Mouse (Mus musculus): ENCODE results near the gene Try10.
"Not testable (repeated sequence)": the region's sequence is repeated elsewhere in the genome, so short reads cannot be mapped to it uniquely, and the experiment has no call there.

Try10 gene

DNA sequence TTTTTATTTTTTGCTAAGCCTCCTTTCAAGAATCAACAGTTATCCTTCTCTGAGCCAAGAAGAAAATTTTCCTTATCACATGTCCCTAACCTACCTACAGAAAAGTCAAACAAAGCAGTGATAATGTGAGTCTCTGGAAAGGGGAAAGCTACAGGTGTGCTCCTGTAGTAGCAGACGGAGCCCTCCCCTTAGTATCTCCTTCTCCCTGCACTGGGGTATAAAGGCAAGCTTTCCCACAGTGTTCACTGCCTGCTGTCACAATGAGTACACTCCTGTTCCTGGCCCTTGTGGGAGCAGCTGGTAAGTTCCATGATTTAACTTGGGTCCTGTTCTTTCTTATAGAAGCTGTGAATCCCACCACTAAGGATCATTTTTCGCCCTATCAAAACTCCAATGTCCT, at the start of gene Try10:
Try10 (plus strand) TSS at position 174 of the 400 bp plus-strand sequence.
- in situ Hi-C loops (cut with MboI): no loop called here

DNA sequence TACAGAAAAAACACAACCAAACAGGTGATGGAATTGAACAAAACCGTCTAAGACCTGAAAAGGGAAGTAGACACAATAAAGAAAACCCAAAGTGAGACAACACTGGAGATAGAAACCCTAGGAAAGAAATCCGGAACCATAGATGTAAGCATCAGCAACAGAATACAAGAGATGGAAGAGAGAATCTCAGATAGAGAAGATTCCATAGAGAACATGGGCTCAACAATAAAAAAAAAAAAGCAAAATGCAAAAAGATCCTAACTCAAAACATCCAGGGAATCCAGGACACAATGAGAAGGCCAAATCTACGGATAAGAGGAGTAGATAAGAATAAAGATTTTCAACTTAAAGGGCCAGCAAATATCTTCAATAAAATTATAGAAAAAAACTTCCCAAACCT, 37.2 kb upstream of the Try10 start, which contains the start of gene Try5:
Try5 (minus strand) TSS at position 101 of the 400 bp plus-strand sequence.
- in situ Hi-C loops (cut with MboI): not testable (repeated sequence)

DNA sequence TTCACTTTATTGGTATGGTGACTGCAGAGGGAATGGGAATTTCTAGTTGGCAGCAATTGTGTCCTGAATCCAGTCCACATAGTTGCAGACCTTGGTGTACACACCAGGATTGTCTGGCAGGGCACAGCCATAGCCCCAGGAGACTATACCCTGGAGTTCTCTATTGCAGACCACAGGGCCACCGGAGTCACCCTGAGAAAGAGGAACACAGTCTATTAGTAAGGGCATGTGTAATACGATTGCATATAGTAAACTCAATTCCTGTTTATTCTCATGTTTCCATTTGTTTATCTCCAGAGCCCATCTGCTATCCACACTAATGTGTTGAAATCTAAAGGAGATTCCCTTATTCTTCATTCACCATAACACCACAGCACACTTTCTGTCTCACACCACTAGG, 19.9 kb downstream of the Try10 start:
- in situ Hi-C loops (cut with MboI): not testable (repeated sequence)

GRCm38 (mm10) chr6:41377578-41377977, 23.7 kb downstream of the Try10 start, which contains the start of gene Prss3:
Prss3 (minus strand) TSS chr6:41377678.
- in situ Hi-C loops (cut with MboI): not testable (repeated sequence)

DNA sequence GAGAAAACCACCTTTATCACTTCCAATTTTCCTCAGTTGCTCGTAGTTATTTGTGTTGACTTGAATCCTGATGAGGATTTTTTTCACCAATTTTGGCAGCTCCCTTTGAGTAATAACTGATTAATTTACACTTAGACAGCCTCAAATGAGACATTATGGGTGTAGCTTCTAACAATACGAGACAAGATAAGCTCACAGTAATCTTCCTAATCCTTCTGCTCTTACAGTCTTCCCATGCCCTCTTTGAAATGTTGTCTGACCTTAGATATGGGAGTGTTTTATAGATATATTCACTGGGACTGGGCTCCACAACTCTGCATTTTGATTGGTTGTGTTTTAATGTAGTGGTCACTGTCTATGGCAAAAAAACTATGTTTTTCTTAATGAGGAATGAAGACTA, 32.9 kb downstream of the Try10 start:
- in situ Hi-C loops (cut with MboI): no loop called here

- in situ Hi-C loops (cut with MboI): not testable (repeated sequence)
Measured at GRCm38 (mm10) chr6:41391640-41392039, 37.7 kb downstream of the Try10 start.

DNA sequence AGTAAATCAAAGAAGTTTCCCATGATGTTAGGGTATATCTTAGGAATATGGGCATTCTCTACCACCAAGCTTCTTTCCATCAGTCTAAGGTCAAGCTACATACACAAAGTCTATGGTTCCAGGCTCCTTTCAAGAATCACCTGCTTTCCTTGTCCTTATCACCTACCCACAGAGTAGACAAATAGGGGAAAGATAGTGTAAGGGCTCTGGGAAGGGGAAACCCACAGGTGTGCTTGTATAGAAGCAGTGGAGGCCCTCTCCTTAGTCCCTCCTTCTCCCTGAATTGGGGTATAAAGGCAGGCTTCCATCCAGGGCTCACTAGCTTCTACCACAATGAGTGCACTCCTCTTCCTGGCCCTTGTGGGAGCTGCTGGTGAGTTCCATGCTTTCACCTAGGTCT, 38.2 kb downstream of the Try10 start, which contains the start of gene Gm5771:
Gm5771 (plus strand) TSS at position 301 of the 400 bp plus-strand sequence.
- in situ Hi-C loops (cut with MboI): not testable (repeated sequence)
